Mouse (Mus musculus): ENCODE results near the gene Mxi1.

The Mxi1 gene

DNA sequence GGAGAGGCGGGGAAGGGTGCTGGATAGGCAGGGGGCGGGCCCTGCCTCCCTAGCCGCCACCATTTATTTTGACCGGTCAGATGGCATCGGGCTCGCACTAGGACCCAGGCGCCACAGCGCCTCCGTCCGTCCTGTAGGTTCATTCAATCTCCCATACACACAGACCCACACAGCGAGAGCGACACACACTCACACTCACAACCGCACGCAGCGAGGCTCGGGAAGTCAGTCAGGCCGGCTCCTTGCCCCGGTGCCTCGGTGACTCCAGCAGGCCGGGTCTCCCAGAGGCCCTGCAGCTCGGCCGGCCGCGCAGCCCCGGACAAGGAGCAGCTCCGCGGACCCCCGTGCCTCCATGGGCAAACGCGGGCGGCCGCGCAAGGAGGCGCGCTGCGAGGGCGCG is at the start of gene Mxi1:
Gene Mxi1, plus strand, starts transcription at position 171 of the 400 bp plus-strand sequence.
- peak; percentile 99 for DNase-seq

DNA sequence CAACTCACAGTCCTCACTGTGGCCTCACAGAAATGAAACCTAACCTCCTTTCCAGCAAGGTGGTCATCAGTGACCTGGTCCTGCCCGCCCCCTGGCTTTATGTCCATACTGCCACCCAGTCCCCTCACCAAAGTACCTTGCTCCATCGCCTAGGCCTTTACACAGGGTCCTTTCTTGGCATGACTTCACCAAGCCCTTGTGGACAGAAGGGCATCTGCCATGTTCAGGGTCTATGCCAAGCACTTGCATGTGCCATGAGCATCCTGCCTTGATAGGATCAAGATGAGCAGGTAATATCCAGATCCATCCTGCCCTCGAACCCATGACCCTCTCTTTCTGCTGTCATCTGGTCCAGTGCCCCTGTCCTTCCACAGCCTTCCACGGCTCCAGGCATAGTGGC is 49.5 kb upstream of the Mxi1 start:
- peak; percentile 86 for DNase-seq

DNA sequence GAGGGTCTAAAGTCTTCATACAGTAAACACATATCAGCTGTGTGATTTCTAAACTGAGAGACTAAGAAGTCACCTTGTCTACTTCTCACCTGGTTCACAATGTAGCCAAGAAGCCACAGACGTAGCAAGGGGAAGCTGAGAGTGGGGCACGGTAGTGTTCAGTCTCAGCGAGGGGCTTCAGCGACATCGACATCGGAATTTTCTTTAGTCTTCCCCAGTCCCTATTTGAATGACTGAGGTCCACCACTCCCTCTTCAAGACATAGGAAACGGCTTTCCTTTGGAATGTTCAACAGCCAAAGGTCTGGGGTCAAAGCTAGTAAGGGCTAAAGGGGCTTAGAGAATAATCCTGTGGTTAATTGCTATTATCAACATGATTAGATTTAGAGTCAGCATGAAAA is 48.3 kb upstream of the Mxi1 start:
- DNase-seq, result no peak

DNA sequence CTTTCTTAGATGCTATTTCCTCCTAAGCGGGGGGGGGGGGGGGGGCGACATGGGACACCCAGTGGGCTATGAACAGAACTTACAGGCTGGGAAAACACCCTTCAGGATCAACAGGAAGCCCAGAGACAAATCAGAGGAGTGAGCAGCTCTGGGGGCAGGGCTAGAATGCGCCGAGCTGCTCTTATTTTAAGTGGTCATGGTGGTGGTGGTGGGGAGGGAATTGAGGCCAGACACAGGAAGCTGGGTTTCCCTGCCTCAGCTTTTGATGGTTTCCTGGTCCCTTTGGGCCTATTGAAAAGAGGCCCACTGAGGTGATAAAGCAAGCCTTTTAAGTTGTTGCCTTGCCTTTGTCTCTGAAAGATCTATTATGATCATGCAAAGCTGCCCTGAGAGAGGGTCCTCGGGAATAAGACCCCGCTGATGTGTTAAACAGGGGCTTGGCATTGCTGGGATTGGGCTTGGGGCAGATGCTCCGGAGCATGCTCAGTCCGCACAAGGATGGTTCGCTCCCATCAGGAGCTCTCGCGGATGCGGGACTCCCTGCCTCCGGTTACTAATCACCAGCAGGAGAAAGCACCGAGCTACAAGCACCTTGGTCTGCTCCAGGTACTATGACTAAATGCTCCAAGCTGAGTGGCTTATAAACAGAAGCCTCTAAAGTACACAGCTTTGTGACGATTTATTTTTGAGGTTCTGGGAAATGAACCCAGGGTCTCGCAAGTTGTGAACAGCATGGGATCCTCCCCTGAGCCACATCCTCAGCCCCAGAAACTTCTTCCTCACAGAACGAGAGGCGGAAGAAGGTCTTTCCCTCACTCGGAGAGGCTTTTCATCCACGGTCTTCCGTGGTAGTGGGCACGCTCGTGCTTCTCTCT is 46.2 kb upstream of the Mxi1 start:
- DNase-seq, result peak; percentile 85

DNA sequence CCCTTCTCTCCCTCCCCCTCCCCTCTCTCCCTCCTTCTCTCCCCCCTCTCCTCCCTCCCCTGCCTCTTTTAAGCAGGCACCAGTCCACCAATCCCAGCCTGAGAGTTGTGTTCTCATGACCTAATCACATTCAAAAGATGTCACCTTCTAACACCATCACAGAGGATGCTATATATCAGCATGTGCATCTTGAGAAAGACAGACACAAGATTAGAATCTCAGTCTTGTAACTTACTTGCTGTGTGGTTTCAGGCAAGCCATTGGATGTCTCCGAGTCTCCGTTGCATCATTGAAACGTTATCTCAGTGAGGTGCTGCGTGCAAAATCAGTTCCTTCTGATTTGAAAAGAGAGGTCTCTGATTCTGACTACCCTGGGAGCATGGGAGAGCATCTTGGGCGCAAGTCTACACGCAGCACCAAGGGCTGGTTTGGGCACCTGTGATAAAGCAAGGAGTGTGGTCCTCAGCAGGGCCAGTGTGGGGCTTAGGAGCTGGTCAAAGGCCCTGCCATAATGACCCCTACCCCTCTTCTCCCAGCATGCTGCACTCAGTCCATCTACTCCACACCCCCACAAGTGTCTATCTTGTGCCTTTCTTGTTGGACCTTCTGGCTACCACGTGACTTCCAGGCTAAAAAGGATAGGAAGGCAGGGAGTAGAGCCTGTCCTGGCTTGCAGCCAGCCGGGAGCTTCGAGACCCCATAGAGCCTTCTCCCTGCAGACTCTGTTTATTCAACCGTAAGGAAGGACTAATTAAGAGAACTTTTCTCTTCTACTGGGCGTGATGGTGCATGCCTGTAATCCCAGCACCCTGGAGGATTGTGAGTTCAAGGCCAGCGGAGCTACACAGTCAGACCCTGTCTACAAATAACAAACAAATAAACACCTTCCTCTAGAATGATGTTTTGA is 45.2 kb upstream of the Mxi1 start:
- DNase-seq, result peak; percentile 79

DNA sequence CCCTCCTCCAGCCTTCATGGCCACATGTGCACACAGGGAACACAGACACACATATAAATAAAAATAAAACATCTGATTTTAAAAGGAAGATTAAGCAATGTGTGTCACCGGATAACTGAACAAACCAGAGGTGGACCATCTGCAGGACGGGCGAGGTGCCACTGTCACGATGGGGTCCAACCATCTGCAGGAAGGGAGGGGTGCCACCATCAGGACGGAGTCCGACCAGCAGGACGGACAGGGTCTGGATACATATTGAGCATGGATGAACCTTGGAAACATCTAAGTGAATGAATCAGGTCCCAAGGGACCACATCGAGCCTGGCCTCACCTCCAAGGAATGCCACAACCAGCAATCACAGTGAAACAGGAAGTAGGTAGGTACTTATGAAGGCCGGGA is 43.0 kb upstream of the Mxi1 start:
- peak; percentile 72 for DNase-seq

- DNase-seq, result peak; percentile 95
Measured at GRCm38 (mm10) chr19:53273055-53273722, 37.1 kb upstream of the Mxi1 start.

- DNase-seq, result peak; percentile 93
Measured at GRCm38 (mm10) chr19:53273781-53274428, 36.4 kb upstream of the Mxi1 start.

- no peak for DNase-seq
Measured at GRCm38 (mm10) chr19:53275204-53275603, 35.1 kb upstream of the Mxi1 start.

- DNase-seq, result no peak
Measured at GRCm38 (mm10) chr19:53276902-53277707, 33.2 kb upstream of the Mxi1 start.

DNA sequence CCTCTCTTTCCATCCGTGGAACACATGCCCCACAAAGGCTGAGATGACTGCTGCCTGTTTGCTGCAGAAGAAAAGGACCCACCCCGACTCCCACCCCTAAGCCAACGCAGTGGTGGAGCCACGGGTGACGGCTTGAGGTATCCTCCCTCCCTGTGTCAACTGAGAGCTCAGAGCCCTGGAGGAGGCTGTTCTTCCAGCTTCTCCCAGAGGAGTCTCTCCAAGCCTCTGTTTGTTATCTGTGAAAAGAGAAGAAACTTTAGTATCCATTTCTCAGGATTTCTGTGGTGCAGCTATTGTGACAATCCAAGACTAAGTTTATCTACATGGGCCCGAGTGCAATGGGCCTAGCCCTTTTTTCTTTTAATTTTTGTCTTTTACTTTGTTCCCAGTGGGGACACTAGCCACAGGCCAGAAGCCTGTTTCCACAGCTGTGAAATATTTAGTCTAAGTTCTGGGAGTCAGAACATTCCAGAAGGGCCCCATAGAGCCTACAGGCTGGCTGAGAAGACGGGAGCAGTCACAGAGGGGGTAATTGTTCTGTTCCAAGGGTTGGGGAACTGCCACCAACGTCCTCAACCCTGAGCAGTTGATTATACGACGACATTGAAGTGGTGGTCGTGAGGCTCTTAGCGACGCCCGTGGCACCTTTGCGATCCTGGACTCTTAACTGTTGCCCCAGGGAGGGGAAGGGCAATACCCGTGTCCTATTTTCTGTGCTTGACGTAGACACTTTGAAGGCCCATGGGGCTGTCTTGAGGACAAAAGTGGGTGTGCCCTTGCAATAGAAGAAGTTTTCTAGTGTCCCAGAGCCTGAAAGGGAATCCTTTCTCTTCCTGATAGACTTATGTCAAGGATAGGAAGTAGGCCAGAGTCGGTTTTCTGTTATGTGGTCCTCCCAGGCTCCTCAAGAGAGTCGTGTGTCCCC is 31.6 kb upstream of the Mxi1 start:
- peak; percentile 97 for DNase-seq

GRCm38 (mm10) chr19:53280254-53280653 is 30.1 kb upstream of the Mxi1 start:
- no peak for DNase-seq

DNA sequence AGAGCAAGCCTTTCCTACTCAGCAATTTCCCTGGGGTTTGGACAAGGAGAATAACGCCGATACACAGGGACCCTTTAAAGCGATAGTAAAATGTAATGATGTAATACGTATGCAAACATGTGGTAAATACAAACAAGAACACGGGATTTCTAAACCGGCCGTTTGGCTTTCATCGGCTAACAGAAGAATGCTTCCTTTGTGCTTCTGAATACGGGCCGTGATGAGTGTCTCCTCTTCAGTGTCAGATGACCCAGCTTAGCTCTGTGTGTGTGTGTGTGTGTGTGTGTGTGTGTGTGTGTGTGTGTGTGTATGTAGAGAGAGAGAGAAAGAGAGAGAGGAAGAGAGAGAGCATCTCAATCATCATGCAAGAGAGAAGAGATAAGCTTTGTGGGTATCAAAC is 27.7 kb upstream of the Mxi1 start:
- DNase-seq, result no peak

DNA sequence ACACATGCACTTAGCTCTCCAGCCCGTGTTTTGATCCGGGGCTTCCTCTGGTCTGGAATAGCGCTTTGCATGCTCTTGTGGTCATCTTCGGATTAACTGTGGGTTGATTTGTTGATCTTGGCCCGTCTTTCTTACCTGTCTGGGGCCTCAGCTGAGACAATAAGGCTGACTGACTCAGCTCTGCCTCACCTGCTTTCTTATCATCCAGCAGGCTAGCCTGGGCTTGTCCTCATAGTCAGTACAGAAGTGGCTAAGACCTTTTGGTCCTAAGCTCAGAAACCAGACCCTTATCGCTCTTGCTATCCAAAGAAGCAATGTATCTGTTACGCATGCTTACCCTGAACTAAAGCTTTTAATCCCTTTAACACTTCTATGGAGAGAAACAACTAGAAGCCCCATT is 26.6 kb upstream of the Mxi1 start:
- no peak for DNase-seq

GRCm38 (mm10) chr19:53284268-53285208 is 25.8 kb upstream of the Mxi1 start:
- peak; percentile 96 for DNase-seq

DNA sequence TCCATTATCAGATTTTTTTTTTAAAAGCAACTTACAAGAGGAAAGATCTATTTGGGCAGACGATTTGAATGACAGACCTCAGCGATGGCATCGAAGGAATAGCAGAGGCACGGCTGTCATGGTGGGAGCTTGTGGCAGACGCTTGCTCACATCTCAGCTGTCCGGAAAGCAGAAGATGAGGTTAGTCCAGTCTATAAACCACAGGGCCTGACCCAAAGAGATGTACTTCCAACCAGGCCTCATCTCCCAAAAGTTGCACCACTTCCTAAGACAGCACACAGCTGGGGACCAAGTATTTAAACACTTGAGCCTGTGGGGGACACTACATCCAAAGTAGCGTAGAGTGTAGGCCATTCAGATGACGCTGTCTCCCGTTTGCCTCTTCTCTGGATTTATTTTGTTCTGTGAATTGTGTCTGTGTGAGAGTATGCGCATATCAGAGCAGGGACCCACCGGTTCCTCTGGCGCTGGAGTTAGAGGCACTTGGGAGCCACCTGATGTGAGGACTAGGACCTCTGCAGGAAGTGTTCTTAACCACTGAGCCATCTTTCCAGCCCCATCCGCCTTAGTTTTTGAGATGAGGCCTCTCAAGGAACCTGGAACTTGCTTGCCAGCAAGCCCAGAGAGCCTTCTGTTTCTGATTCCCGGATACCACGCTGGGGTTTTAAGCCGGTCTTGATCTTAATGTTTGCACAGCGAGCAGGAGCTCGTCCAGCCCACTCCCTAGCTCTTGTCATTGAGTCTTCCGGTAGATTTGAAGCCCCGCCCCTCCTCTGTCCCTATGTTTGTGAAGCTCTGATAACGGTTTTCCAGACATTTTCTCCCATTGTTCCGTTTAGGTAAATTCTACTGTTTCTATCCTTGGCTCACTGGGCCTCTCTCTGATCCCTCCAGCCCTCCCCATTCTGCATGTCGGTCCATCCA is 13.7 kb upstream of the Mxi1 start:
- DNase-seq, result no peak

- no peak for DNase-seq
Measured at GRCm38 (mm10) chr19:53299156-53299828, 11.0 kb upstream of the Mxi1 start.

DNA sequence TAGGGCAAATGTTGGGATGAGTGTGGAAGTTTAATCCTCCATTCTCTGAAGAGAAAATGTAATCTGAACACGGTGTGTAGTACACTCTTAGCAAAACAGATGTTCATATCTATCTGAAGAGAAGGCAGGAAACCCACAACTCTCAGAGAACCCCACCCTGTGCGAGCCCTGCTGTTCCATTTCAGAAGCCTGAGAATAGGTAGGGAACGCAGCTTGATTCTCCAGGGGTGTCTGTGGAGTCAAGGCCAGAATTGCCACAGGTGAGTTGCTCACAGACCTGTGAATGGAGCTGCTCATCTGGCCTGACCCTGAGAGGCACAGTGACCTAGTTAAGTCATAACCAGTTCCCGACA is 10.5 kb upstream of the Mxi1 start:
- DNase-seq, result no peak
